Comparison of ENCODE assay signal across 17 mouse cellular contexts in the genomic region with DNA sequence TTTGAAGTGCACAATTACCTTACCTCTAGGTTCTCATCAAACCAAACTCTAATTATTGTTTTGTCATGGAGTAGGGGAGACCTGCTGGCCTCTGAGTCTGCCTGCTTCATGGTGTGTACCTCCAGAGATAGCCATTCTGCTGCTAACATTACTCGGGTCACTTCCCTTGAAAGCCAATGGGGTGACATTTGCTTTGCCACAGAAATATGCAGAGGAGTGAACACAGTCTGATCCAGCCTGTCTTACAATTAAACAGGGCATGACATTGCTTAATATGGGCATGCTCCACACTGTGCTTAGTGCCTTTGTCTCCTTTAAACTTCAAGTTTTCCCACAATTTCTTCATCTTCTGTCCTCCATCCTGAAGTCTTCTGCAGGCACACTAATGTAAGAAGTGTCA.
"Had no signal": no experiment of that assay in that cellular context is flagged by ENCODE, and none has a peak within 500 bp of the region (broad histone marks: within the 10 kb centered on the region; RNA-seq: fewer than 3 reads in every experiment).

No protein-coding gene starts in this region.

- ATAC-seq: liver, postnatal 0 days; lung, postnatal 0 days; midbrain, embryonic 15.5 days had no signal

- H3K36me3 ChIP-seq: limb, embryonic 12.5 days; limb, embryonic 15.5 days; midbrain, embryonic 12.5 days; midbrain, embryonic 15.5 days; neural tube, embryonic 12.5 days; neural tube, embryonic 15.5 days had no signal

- H3K27ac ChIP-seq: limb, embryonic 12.5 days; limb, embryonic 15.5 days; liver, embryonic 14.5 days; macrophage; midbrain, embryonic 12.5 days; midbrain, embryonic 15.5 days; neural tube, embryonic 12.5 days; neural tube, embryonic 15.5 days had no signal

- H3K4me1 ChIP-seq: limb, embryonic 15.5 days; midbrain, embryonic 12.5 days; midbrain, embryonic 15.5 days; neural tube, embryonic 12.5 days; neural tube, embryonic 15.5 days had no signal

- H3K4me2 ChIP-seq: limb, embryonic 12.5 days; limb, embryonic 15.5 days; liver, embryonic 11.5 days; lung, embryonic 14.5 days; midbrain, embryonic 12.5 days; midbrain, embryonic 15.5 days; neural tube, embryonic 12.5 days; neural tube, embryonic 15.5 days had no signal

- DNase-seq: kidney, adult 2 months; kidney, postnatal 25 days; left cerebral cortex, postnatal 4 days; liver, postnatal 0 days; lung, embryonic 14.5 days; thymus, adult 18-20 months; thymus, postnatal 36 days had no signal

- H3K9me3 ChIP-seq: limb, embryonic 12.5 days; limb, embryonic 15.5 days; midbrain, embryonic 12.5 days; midbrain, embryonic 15.5 days; neural tube, embryonic 12.5 days; neural tube, embryonic 15.5 days had no signal

- H3K4me3 ChIP-seq: limb, embryonic 12.5 days; limb, embryonic 15.5 days; midbrain, embryonic 12.5 days; midbrain, embryonic 15.5 days; neural tube, embryonic 12.5 days; neural tube, embryonic 15.5 days had no signal

- H3K9ac ChIP-seq: limb, embryonic 12.5 days; limb, embryonic 15.5 days; liver, embryonic 14.5 days; liver, postnatal 0 days; lung, embryonic 14.5 days; midbrain, embryonic 12.5 days; midbrain, embryonic 15.5 days; neural tube, embryonic 12.5 days; neural tube, embryonic 15.5 days had no signal

- H3K27me3 ChIP-seq: limb, embryonic 12.5 days; limb, embryonic 15.5 days; midbrain, embryonic 12.5 days; midbrain, embryonic 15.5 days; neural tube, embryonic 12.5 days; neural tube, embryonic 15.5 days had no signal
